Mouse (Mus musculus) liver (tissue): ENCODE measurements around the gene Nxf1.
A peak's percentile ranks its signal among the peaks of the same experiment; 100 is the strongest.

ENCODE experiments used
- DNase-seq: peaks from one replicate; pipeline ENCODE4 v3.0.0-alpha.2; 2020; ENCODE audit warnings: mixed read lengths

Gene Nxf1

GRCm38 (mm10) chr19:8819596-8820423, 62.9 kb downstream of the Nxf1 start, which contains the start of gene Hnrnpul2:
Hnrnpul2 (plus strand) TSS chr19:8820010.
- peak; percentile 97 for DNase-seq
